Comparison of ENCODE assay signal across 8 mouse cellular contexts in the genomic region with DNA sequence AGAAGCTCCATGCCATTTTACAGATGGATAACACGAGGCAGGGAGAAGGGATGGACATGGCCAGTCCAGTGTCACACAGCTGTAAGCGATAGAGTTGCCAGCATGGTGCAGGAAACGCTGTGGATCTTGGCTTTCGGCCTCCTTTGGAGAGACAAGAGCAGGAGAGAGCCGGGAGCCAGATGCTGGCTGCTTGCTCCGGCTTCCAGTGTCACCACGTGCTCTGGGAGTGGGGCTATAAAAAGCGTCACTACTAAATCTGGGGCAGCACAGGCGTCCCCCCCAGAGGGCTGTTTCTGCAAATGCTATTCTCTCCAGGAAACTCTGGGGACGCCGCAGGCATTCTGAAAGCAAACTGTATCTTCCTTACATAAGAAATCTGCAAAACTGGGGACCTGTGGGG.
DNase-seq lines count a peak whose midpoint lies in the region; ATAC-seq lines count a peak whose summit lies in the region.

No protein-coding gene starts in this region.

- no peaks in the 10 kb centered on the region for H3K36me3 ChIP-seq in hindbrain, embryonic 14.5 days (replicated peaks; ENCODE audit: control insufficient read depth, insufficient read depth)
- no peaks in the 10 kb centered on the region for H3K36me3 ChIP-seq in limb, embryonic 13.5 days

- WGBS in hindbrain, embryonic 14.5 days: 58% methylated on average over 11 of the region's 11 CpGs
- WGBS in limb, embryonic 13.5 days: 16% methylated on average over 11 of the region's 11 CpGs

- no peak overlapping the region for H3K27ac ChIP-seq in hindbrain, embryonic 14.5 days
- H3K27ac ChIP-seq in limb, embryonic 13.5 days: peak overlapping the region; percentile 48; the same call in 1 of the 2 replicates

- ATAC-seq in hindbrain, embryonic 14.5 days (ENCODE audit: low FRiP score): no peak
- ATAC-seq in limb, embryonic 13.5 days (ENCODE audit: low FRiP score, low read depth): no peak; the same call in 1 of the 2 replicates
- no peak for ATAC-seq in inflammation-experienced regulatory T-cells, adult 6 months

- H3K4me2 ChIP-seq in hindbrain, embryonic 14.5 days (replicated peaks): no peak overlapping the region
- no peak overlapping the region for H3K4me2 ChIP-seq in limb, embryonic 13.5 days (replicated peaks)

- no peaks in the 10 kb centered on the region for H3K9me3 ChIP-seq in hindbrain, embryonic 14.5 days (ENCODE audit: control insufficient read depth, low read length)
- H3K9me3 ChIP-seq in limb, embryonic 13.5 days: peaks cover 7% of the 10 kb centered on the region

- no peak overlapping the region for H3K4me3 ChIP-seq in hindbrain, embryonic 14.5 days (replicated peaks; ENCODE audit: low read length)
- no peak overlapping the region for H3K4me3 ChIP-seq in limb, embryonic 13.5 days

- H3K27me3 ChIP-seq in hindbrain, embryonic 14.5 days (ENCODE audit: control insufficient read depth, insufficient read depth, low read length): peaks cover 13% of the 10 kb centered on the region; the same call in 1 of the 2 replicates
- peaks cover 21% of the 10 kb centered on the region for H3K27me3 ChIP-seq in limb, embryonic 13.5 days

- peak; percentile 32 for DNase-seq in cerebellum, adult 9-11 months
- DNase-seq in cerebellum, adult 11 months: no peak
- DNase-seq in gastrocnemius, adult 18-20 months (ENCODE audit: low spot score): peak; percentile 89
- DNase-seq in hindbrain, embryonic 14.5 days (ENCODE audit: low spot score): no peak
- DNase-seq in thymus, postnatal 36 days: no peak
- no peak for DNase-seq in adrenal gland, adult 8-10 months

- peaks cover 25% of the 10 kb centered on the region for H3K4me1 ChIP-seq in hindbrain, embryonic 14.5 days (replicated peaks; ENCODE audit: control insufficient read depth, insufficient read depth, low read length)
- H3K4me1 ChIP-seq in limb, embryonic 13.5 days: peaks cover 41% of the 10 kb centered on the region

- 0 out of 2 replicates have a peak overlapping the region, but pooled peaks have one; percentile 5 for H3K9ac ChIP-seq in hindbrain, embryonic 14.5 days
- H3K9ac ChIP-seq in limb, embryonic 13.5 days: no peak overlapping the region

Comparison
In these comparisons a context has a peak if more than half of its experiments do, and no peak if none do; other contexts are left out.
1. DNase-seq: peak in cerebellum, adult 9-11 months (single experiment) and gastrocnemius, adult 18-20 months (single experiment); none in cerebellum, adult 11 months (single experiment), hindbrain, embryonic 14.5 days (single experiment), thymus, postnatal 36 days (0 of 2) and adrenal gland, adult 8-10 months (single experiment).